ENCODE assay signal across 25 mouse cellular contexts in the genomic region with DNA sequence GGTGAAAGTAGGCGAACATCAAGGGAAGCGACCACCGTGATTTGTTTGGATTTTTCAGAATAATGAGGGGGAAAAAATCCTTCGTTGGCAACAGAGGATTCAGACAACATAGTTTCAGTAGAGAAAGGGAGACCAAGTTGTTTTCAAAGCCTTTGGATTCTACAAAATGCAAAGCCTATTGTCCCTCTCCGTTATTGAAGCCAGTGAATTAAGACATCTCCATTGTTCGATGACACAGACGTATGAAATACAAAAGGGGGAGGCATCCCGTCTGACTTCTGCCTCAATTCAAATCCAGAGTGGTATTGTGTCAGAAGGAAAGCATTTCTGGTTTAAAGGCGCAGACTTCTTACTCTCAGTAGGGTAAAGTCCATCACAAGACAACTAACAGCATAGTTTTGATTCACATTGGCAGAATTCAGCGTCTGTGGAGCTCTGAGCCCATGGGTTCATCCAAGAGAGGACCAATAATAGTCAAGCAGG.
A peak's percentile ranks its signal among the peaks of the same experiment; 100 is the strongest.
DNase-seq lines count a peak whose midpoint lies in the region; ATAC-seq and TF ChIP-seq lines count a peak whose summit lies in the region.
"Had no signal": no experiment of that assay in that cellular context is flagged by ENCODE, and none has a peak within 500 bp of the region (broad histone marks: within the 10 kb centered on the region; RNA-seq: fewer than 3 reads in every experiment).

No protein-coding gene starts in this region.

- H3K36me3 ChIP-seq in hindbrain, embryonic 10.5 days, result no peaks in the 10 kb centered on the region
- no peaks in the 10 kb centered on the region for H3K36me3 ChIP-seq in hindbrain, embryonic 12.5 days
- H3K36me3 ChIP-seq in midbrain, embryonic 11.5 days (ENCODE audit: control insufficient read depth, insufficient read depth, low read length), result no peaks in the 10 kb centered on the region
- no peaks in the 10 kb centered on the region for H3K36me3 ChIP-seq in midbrain, embryonic 13.5 days
- H3K36me3 ChIP-seq in midbrain, postnatal 0 days (ENCODE audit: insufficient read depth, low read length), result no peaks in the 10 kb centered on the region
- H3K36me3 ChIP-seq: embryonic facial prominence, embryonic 13.5 days; heart, embryonic 13.5 days; limb, embryonic 15.5 days; lung, embryonic 15.5 days; neural tube, embryonic 13.5 days had no signal

- peak; percentile 17 for DNase-seq in hindbrain, embryonic 10.5 days (ENCODE audit: low spot score)
- peak; percentile 94 for DNase-seq in midbrain, embryonic 11.5 days (ENCODE audit: low spot score, missing footprints)
- peak; percentile 56 for DNase-seq in embryo, embryonic 10.5 days (ENCODE audit: low spot score)
- peak; percentile 35 for DNase-seq in midbrain, postnatal 0 days (ENCODE audit: low spot score)
- no peak for DNase-seq in heart, adult 11 months
- DNase-seq: adrenal gland, postnatal 14 days; cerebellum, adult 9-10 months; gastrocnemius, postnatal 14 days; heart, adult 2 months; kidney, adult 8-10 months; kidney, postnatal 14 days; left cerebral cortex, postnatal 4 days; lung, postnatal 4 days; retina, postnatal 1 day; right cerebral cortex, postnatal 25 days; spleen, adult 18-20 months had no signal

- H3K27me3 ChIP-seq in hindbrain, embryonic 10.5 days (ENCODE audit: insufficient read depth, poor library complexity, severe bottlenecking), result peaks cover 30% of the 10 kb centered on the region
- no peaks in the 10 kb centered on the region for H3K27me3 ChIP-seq in hindbrain, embryonic 12.5 days
- peaks cover 38% of the 10 kb centered on the region for H3K27me3 ChIP-seq in midbrain, embryonic 11.5 days (ENCODE audit: control insufficient read depth, insufficient read depth, low read length)
- H3K27me3 ChIP-seq in midbrain, embryonic 13.5 days, result peaks cover 42% of the 10 kb centered on the region
- no peaks in the 10 kb centered on the region for H3K27me3 ChIP-seq in midbrain, postnatal 0 days (ENCODE audit: insufficient read depth, low read length)
- H3K27me3 ChIP-seq: embryonic facial prominence, embryonic 13.5 days; heart, embryonic 13.5 days; limb, embryonic 15.5 days; lung, embryonic 15.5 days; neural tube, embryonic 13.5 days had no signal

- no peak overlapping the region for H3K4me2 ChIP-seq in hindbrain, embryonic 12.5 days (replicated peaks)
- H3K4me2 ChIP-seq in midbrain, embryonic 11.5 days, result no peak overlapping the region
- no peak overlapping the region for H3K4me2 ChIP-seq in midbrain, embryonic 13.5 days (replicated peaks)
- H3K4me2 ChIP-seq in midbrain, postnatal 0 days (ENCODE audit: low read depth, low read length, poor library complexity, severe bottlenecking), result no peak overlapping the region
- H3K4me2 ChIP-seq: embryonic facial prominence, embryonic 13.5 days; heart, embryonic 13.5 days; limb, embryonic 15.5 days; lung, embryonic 15.5 days; neural tube, embryonic 13.5 days had no signal

- H3K9me3 ChIP-seq in hindbrain, embryonic 10.5 days, result no peaks in the 10 kb centered on the region
- H3K9me3 ChIP-seq in hindbrain, embryonic 12.5 days (replicated peaks), result no peaks in the 10 kb centered on the region
- H3K9me3 ChIP-seq in midbrain, embryonic 11.5 days (ENCODE audit: control insufficient read depth, low read length), result no peaks in the 10 kb centered on the region
- no peaks in the 10 kb centered on the region for H3K9me3 ChIP-seq in midbrain, embryonic 13.5 days
- no peaks in the 10 kb centered on the region for H3K9me3 ChIP-seq in midbrain, postnatal 0 days (ENCODE audit: low read length)
- H3K9me3 ChIP-seq: embryonic facial prominence, embryonic 13.5 days; heart, embryonic 13.5 days; limb, embryonic 15.5 days; lung, embryonic 15.5 days; neural tube, embryonic 13.5 days had no signal

- H3K9ac ChIP-seq in hindbrain, embryonic 12.5 days, result no peak overlapping the region
- no peak overlapping the region for H3K9ac ChIP-seq in midbrain, embryonic 11.5 days (ENCODE audit: low read length)
- no peak overlapping the region for H3K9ac ChIP-seq in midbrain, embryonic 13.5 days (replicated peaks)
- no peak overlapping the region; the same call in 1 of the 2 replicates for H3K9ac ChIP-seq in midbrain, postnatal 0 days (replicated peaks; ENCODE audit: low read length, poor library complexity, severe bottlenecking)
- H3K9ac ChIP-seq: embryonic facial prominence, embryonic 13.5 days; limb, embryonic 15.5 days; liver, embryonic 14.5 days; lung, embryonic 15.5 days; neural tube, embryonic 13.5 days had no signal

- ATAC-seq in hindbrain, embryonic 12.5 days (ENCODE audit: low FRiP score), result no peak
- peak; percentile 48; the same call in 1 of the 2 replicates for ATAC-seq in midbrain, embryonic 11.5 days (ENCODE audit: low FRiP score)
- ATAC-seq in midbrain, embryonic 13.5 days, result no peak
- no peak for ATAC-seq in midbrain, postnatal 0 days (ENCODE audit: low FRiP score)

- peaks cover 31% of the 10 kb centered on the region for H3K4me1 ChIP-seq in hindbrain, embryonic 10.5 days (replicated peaks)
- H3K4me1 ChIP-seq in hindbrain, embryonic 12.5 days, result peaks cover 15% of the 10 kb centered on the region
- H3K4me1 ChIP-seq in midbrain, embryonic 11.5 days (ENCODE audit: control insufficient read depth, insufficient read depth, low read length), result peaks cover 4% of the 10 kb centered on the region; the same call in 1 of the 2 replicates
- peaks cover 21% of the 10 kb centered on the region for H3K4me1 ChIP-seq in midbrain, embryonic 13.5 days (replicated peaks)
- H3K4me1 ChIP-seq in midbrain, postnatal 0 days (ENCODE audit: insufficient read depth, low read length), result no peaks in the 10 kb centered on the region
- H3K4me1 ChIP-seq: limb, embryonic 15.5 days; lung, embryonic 15.5 days had no signal

- TF ChIP-seq CTCF in midbrain, postnatal 0 days (IDR thresholded peaks at IDR 0.05), result no peak

- WGBS in hindbrain, embryonic 10.5 days, result 35% methylated on average over 10 of the region's 10 CpGs
- 30% methylated on average over 10 of the region's 10 CpGs for WGBS in hindbrain, embryonic 12.5 days
- 15% methylated on average over 10 of the region's 10 CpGs for WGBS in midbrain, embryonic 11.5 days
- WGBS in midbrain, embryonic 13.5 days, result 11% methylated on average over 10 of the region's 10 CpGs
- WGBS in midbrain, postnatal 0 days, result 20% methylated on average over 10 of the region's 10 CpGs

- H3K4me3 ChIP-seq in hindbrain, embryonic 10.5 days, result peak overlapping the region; percentile 11; the same call in 1 of the 2 replicates
- H3K4me3 ChIP-seq in hindbrain, embryonic 12.5 days, result no peak overlapping the region
- H3K4me3 ChIP-seq in midbrain, embryonic 11.5 days (ENCODE audit: low read depth, low read length), result no peak overlapping the region
- no peak overlapping the region for H3K4me3 ChIP-seq in midbrain, embryonic 13.5 days (replicated peaks)
- H3K4me3 ChIP-seq in midbrain, postnatal 0 days (ENCODE audit: low read depth, low read length), result no peak overlapping the region
- H3K4me3 ChIP-seq: embryonic facial prominence, embryonic 13.5 days; heart, adult 2 months; heart, embryonic 13.5 days; limb, embryonic 15.5 days; lung, embryonic 15.5 days; myocyte; neural tube, embryonic 13.5 days had no signal

- peak overlapping the region; percentile 59 for H3K27ac ChIP-seq in hindbrain, embryonic 10.5 days
- no peak overlapping the region for H3K27ac ChIP-seq in hindbrain, embryonic 12.5 days
- no peak overlapping the region for H3K27ac ChIP-seq in midbrain, embryonic 11.5 days (ENCODE audit: low read depth, low read length)
- no peak overlapping the region for H3K27ac ChIP-seq in midbrain, embryonic 13.5 days
- H3K27ac ChIP-seq in midbrain, postnatal 0 days (ENCODE audit: low read depth, low read length), result no peak overlapping the region
- H3K27ac ChIP-seq: embryonic facial prominence, embryonic 13.5 days; heart, adult 2 months; heart, embryonic 13.5 days; limb, embryonic 15.5 days; liver, embryonic 14.5 days; lung, embryonic 15.5 days; neural tube, embryonic 13.5 days had no signal
